Mouse (Mus musculus): ENCODE results near the gene Gm14085. TPM values are rescaled to one million over a fixed set of nuclear protein-coding genes. Genes with fewer than 3 reads are reported as not detected.
"Not testable (repeated sequence)": the region's sequence is repeated elsewhere in the genome, so short reads cannot be mapped to it uniquely, and the experiment has no call there.

Gm14085 gene
- polyA plus RNA-seq (2015; fragmentation: Nextera tagmentation; extraction: Ambion mirVana) = 5.4 and 8.8 TPM in 2 replicates

DNA sequence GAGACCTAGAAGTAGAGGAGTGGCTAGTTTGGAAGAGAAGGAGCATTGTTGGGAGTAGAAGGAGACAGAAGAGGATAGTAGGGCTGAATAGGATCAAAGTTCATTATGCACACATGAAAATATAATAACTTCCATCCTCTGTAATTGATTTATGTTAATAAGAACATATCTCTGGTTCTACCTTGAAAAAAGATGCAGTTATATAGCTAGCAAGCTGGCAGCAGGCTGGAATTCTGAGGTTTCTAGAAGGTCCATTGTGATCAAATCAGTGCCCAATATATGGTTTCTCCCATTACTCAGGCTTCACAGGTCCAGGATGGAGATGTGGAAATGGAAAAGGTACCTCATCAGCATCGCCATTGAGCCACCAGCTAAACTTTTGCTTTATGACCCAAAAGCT lies at the start of gene Gm14085:
Gene Gm14085, plus strand, starts transcription at position 301 of the 400 bp plus-strand sequence.
- no peak for DNase-seq (ENCODE audit: low spot score)

DNA sequence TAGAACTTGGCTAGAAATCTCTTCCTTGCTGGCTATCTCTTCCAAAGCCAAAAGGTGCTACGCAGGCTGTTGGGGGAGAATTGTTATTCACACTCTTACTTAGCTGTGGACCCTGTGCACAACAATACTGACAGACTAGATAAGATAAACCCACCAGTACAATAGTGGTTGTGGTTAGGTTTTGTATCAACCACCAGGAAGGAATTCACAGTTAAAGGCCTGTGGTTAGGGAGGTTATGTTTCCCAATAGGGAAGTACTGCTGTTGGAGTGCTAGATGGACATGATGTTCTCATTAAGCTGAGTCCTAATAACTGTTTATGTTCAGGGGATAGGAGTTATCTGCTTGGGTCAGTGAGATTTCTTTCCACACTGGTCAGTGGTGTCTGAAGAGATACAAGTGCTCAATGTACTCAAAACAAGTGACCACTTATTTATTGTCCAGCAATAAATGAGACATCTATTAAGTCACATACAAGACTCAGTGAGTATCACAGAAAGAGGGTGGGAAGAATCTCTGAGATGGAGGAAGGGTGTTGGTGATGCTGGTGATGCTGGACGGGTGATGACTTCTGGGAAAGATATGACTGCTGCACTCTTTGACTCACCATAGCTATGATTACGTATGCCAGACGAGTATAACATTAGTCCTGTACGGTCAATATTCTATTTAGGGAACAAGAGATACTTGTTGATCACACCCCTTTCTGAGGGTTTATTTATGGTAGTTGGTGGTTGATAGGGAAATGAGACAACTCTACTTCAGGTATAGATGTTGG lies 45.8 kb upstream of the Gm14085 start:
- DNase-seq (ENCODE audit: low spot score) = not testable (repeated sequence)

DNA sequence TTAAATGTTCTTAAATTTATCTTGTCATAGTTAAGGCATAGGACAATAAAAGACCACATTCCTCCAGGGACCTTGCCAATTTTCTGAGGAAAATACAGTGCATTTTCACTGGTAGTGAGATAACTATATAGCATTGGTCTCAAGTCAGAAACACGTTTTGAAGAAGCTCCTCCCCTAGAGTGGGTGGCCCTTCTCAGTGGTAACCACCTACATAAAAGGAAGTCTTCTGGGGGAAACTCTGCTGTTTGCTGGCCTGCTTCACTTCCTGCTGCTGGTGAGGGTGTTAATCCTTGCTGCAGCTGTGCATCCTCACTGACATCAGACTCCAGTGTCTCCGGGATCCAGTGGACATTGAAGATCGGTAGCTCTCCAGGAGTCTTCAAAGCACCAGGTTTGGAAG lies 44.2 kb upstream of the Gm14085 start:
- not testable (repeated sequence) for DNase-seq (ENCODE audit: low spot score)

DNA sequence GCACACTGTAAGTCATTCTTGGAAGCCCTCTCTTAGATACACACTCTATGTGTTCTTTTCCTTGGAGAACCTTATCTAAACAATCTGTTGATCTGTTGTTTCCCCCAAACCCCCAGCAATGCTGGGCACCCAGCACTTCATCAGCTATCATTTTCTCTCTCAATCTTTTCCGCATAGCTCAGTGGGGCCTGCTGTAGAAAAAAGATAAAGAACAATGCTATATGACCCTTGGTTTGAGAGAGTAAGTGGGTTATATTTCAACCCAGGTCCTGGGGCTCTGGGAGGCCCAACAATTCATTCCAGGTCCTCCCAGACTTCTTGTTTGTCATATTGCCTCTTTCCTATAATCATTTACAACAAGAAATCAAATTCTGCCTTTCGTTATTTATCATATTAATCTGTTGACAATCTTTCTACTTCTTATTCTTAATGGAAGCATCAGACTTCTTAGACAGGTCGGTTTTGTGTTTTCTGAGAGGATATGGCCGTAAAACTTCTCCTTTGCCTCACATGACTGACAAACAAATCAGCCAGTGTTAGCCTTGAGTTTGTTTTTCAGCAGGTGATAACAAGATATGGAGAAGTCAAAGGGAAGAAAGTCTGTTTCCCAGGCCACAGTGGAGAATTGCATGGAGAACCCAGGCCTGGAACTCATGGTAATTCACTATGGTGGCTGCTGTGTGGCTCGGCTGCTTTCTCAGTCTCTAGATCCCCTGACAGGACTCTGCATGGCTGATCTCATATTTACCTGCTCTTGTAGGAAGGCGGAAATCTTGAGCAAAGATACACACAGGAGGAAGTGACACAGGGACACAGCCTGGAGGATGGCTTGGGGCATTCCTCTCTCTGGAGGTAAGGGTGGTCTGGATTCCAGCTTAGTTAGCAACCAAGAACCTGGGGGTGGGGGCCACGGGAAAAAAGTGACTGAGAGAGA lies 43.5 kb upstream of the Gm14085 start:
- DNase-seq (ENCODE audit: low spot score) = no peak

DNA sequence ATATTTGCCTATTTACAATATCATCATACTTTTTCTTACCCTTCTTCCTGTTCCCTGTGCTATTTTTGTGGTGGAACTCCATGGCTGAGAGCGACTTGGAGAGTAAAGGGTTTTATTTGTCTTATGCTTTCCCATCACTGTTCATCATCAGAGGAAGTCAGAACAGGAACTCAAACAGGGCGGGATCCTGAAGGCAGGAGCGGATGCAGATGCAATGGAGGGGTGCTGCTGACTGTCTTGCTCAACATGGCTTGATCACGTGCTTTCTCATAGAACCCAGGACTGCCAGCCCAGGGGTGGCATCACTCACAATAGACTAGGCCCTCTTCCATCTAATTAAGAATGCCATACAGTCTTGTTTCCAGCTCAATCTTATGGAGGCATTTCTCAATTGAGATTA lies 34.4 kb upstream of the Gm14085 start:
- DNase-seq (ENCODE audit: low spot score) = no peak

DNA sequence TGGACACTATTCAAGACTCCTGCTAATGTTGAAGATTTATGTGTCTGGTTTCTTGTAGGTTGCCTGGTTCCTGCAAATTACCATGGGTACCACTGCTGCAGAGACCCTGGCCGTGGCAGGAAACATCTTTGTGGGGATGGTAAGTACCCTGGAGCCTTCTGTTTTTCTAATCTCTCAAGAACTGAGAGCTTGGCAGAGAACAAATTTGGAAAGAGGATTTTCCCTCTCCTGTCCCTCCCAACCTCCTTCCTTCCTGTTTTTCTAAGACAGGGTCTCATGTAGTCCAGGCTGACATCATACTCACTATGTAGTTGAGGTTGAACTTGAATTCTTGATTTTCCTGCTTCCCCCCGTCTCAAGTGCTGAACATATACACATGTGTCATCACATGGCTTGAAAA lies 32.3 kb upstream of the Gm14085 start:
- DNase-seq (ENCODE audit: low spot score) = no peak

DNA sequence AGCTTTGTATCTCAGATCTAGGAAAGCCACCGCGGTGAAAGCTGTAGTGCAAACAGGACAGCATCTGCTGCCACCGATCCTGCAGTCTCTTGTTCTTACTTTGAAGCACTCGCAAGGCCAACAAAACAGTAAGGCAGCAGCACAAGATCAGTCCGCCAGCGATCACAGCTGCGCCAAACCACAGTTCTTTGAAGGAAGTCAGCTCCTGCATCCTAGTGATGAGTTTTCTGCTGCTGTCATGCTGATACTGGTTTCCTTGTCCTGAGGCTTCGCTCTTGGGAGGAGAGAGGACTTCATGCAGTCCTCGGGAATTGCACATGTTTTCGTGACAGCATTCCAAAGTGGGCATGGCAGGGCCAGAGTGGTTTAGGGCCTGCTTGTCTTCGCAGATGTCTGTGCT lies 17.8 kb upstream of the Gm14085 start:
- peak; percentile 86 for DNase-seq (ENCODE audit: low spot score)

DNA sequence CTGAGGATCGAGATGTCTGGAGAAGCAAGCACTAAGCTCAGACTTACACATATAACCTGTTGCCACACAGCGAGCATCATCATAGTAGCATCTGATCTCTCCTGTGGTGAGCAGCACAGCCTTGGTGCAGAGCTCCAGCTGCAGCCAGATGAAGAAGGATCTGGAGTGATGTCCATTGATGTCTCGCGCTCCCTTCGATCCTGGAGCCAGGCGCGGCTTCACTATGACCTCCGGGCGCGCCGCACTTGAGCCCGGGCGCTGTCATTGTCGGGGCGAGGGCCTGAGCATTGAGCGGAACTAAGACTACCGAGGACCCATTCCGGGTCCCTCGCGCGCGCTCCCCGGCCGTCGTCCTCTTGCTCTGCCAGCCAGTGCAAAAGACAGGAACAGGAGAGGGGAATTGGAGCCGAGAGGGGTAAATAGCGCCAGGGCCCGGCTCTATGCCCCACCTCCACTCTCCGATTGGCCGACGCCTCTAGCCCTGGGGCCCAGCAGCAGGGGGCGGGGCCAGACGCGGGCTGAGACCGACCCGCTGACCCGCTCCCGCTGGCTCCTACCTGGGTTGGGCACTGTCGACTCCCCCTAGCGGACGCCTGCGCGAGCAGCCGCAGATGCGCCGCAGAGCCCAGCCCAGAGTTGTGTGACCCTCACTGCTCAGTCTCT lies 17.3 kb upstream of the Gm14085 start:
- peak; percentile 88 for DNase-seq (ENCODE audit: low spot score)

DNA sequence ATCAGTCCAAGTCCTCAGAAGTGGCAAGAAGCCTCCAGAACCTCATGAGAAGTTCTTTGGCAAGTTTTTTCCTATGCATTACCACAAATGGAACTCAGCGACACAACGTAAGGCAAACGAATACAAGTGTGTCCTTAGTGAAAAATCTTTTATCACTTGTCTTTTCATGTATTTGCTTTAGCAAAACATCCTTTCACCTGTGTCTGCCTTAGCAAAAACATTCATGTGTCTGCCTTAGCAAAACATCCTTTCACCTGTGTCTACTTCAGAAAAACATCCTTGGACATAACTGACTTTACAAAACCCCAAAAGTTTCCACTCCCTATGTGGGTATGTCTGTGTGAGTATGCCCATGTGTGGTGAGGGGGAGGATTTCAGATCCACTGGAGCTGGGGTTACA lies 15.5 kb upstream of the Gm14085 start:
- peak; percentile 77 for DNase-seq (ENCODE audit: low spot score)

DNA sequence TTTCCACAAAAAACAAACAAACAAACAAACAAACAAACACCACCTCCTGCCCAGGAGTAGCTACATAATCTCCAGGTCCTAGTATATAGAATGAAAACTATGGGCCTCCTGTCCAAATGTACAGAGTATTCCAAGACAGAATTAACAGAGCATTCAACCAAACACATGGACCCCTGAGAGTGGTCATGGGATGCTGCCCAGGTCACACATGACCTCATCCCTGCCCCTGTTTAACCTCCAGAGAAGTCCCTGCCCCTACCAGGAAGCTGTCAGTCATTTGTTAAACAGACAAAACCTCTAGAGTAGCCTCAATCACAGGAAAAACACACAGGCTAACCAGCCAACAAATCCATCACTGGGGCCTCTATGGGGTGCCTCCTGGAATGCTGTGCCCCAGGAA lies 8.2 kb upstream of the Gm14085 start:
- DNase-seq (ENCODE audit: low spot score) = no peak

DNA sequence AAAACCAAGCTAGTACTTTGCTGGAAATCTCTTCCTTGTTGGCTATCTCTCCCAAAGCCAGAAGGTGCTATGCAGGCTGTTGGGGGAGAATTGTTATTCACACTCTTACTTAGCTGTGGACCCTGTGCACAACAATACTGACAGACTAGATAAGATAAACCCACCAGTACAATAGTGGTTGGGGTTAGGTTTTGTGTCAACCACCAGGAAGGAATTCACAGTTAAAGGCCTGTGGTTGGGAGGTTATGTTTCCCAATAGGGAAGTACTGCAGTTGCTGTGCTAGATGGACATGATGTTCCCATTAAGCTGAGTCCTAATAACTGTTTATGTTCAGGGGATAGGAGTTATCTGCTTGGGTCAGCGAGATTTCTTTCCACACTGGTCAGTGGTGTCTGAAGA lies 954 bp upstream of the Gm14085 start:
- not testable (repeated sequence) for DNase-seq (ENCODE audit: low spot score)

DNA sequence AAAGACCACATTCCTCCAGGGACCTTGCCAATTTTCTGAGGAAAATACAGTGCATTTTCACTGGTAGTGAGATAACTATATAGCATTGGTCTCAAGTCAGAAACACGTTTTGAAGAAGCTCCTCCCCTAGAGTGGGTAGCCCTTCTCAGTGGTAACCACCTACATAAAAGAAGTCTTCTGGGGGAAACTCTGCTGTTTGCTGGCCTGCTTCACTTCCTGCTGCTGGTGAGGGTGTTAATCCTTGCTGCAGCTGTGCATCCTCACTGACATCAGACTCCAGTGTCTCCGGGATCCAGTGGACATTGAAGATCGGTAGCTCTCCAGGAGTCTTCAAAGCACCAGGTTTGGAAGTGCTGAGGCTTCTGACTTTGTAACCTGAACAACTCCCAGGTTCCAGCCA lies 913 bp downstream of the Gm14085 start:
- DNase-seq (ENCODE audit: low spot score) = peak; percentile 17

DNA sequence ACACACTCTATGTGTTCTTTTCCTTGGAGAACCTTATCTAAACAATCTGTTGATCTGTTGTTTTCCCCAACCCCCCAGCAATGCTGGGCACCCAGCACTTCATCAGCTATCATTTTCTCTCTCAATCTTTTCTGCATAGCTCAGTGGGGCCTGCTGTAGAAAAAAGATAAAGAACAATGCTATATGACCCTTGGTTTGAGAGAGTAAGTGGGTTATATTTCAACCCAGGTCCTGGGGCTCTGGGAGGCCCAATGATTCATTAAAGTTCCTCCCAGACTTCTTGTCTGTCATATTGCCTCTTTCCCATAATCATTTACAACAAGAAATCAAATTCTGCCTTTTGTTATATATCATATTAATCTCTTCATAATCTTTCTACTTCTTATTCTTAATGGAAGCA lies 1.4 kb downstream of the Gm14085 start:
- not testable (repeated sequence) for DNase-seq (ENCODE audit: low spot score)

DNA sequence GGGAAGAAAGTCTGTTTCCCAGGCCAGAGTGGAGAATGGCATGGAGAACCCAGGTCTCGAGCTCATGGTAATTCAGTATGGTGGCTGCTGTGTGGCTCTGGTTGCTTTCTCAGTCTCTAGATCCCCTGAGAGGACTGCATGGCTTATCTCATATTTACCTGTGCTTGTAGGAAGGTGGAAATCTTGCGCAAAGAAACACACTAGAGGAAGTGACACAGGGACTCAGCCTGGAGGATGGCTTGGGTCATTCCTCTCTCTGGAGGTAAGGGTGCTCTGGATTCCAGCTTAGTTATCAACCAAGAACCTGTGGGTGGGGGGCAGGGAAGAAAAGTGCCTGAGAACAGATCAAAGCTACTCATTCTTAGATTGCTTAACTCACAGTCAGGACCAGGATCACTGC lies 1.9 kb downstream of the Gm14085 start:
- no peak for DNase-seq (ENCODE audit: low spot score)

DNA sequence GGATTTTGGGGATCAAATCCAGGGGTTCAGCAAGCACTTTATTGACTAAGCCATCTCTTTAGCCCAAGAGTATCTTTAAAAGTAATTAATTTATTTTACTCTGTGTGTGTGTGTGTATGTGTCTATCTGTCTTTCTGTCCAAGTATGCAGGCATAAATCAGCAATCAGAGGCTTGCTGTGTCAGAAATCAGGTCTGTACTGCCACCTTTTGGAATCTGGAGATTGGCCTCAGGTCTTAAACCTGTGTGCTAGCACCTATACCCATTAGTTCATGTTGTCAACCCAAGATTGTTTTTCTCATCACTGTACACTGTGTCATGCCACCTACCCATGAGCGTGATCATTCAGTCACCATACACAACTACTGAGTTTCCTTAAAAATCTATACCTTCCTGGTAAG lies 45.0 kb downstream of the Gm14085 start:
- DNase-seq (ENCODE audit: low spot score) = peak; percentile 25

DNA sequence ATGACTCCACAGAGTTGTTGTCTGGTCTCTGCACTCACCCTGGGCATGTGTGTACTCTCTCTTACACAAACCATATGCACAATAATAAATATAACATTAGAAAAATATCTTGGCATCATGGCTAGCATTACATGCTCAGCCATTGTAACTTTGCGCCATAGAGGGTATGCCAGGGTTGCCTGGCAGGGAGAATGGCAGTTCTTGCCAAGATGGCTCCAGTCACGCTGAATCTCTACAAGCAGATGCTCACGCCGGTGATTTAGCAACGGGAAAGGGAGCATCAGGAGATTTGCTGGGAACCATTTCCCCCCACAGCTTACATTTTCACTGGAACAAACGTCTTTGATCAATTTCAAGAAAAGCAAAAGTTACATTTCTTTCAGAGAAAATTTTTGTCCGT lies 46.5 kb downstream of the Gm14085 start:
- DNase-seq (ENCODE audit: low spot score) = no peak

DNA sequence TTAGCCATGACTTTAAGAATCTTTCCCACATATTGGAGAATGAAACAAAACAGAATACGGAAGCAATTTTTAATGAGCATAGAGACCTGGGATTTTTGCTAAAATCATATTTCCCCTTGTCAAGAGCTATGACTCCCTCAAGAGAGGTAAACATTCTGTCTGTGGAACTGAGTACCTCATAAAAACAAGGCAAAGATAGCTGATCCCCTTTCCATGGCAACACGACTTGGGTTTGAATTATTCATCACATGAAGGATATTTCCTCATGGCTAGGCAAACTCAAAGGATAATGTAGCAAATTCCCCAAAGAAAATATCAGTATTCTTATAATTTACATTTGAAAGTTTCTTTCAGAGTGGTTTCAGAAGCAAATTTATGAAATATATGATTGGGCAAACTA lies 47.0 kb downstream of the Gm14085 start:
- DNase-seq (ENCODE audit: low spot score) = no peak

DNA sequence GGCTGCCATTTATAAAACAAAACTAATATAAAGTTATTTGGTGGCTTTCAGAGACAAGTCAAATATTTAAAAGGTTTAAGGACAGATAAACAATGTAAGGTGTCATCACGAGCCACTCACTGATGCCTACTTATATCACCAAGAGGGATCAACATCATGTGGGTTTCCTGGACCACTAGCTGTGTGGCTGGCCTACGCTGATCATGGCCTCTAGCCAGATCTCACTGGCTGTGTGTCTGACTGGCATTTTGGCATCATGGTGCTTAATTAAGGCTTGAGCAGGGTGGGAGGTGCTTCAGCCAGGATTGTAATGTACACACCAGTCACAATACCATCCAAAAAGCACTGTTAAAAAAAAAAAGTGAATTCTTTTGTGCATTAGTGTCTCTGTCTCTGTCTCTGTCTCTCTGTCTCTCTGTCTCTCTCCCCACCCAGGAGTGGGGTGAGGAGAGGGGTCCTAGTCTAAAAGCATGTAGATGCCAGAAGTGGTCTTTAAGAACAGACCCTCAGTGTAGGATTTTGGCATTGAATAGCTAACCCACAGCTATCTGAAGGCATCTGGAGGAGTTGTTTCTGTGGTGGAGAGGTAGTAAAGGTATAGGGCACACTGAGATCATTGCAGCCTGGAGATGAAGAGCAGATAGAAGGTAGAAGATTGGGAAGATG lies 47.5 kb downstream of the Gm14085 start:
- DNase-seq (ENCODE audit: low spot score) = no peak

DNA sequence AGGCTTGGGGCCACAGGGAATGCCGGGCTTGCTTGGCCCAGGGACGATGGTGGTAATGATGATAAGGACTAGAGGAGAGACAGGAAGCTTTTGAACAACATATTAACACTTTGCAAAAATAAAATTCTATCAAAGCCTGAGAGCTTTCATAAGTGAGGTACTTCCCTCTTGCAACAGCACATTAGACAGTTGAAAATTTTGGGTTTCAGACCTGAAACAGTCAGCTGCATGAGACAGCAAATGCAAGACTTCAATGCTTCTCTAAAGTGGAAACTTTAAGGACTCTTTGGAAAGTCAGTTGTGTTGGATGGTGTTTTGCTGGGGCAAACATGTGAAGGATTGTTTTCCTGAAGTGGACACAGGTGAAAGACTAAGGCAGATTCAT lies 48.1 kb downstream of the Gm14085 start:
- DNase-seq (ENCODE audit: low spot score) = no peak

DNA sequence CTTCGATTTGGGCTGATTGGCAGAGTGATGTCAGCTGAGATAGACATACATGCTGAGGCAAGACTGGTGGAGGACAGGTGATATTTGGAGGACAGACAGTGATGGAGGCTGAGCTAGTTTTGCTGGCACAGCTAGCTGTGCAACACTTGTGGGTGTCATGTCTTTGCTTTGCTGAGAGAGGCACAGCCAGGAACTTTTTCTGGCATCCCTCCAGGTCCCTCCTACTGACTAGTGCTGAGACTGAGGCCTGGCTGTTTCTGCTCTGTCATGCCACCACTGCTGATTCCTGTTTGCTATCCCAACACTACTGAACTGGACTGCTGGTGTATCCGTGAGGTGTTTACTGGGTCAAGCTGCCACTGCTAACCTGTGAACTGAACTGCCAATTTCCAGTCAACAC lies 48.6 kb downstream of the Gm14085 start:
- no peak for DNase-seq (ENCODE audit: low spot score)

DNA sequence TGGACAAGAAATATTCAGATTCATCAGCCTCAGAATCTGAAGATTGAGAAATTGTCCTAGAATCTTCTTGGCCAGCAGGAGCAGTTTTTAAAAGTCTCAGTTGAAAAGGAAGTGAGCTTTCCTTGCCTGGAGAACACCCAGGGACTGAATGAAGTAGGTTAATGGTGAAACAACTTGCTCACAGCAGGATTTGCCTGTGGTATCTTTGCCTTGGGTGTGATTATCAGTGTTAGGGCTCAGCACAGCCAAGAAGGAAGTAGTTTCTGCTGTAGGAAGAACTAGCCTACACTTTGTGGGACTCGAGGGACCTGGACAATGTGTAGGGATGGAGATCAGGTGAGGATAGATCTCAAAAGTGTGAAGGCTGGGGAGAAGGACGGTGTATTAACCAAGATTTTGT lies 49.9 kb downstream of the Gm14085 start:
- DNase-seq (ENCODE audit: low spot score) = no peak
